Mouse (Mus musculus): Measurements from ENCODE around the gene Muc5b. TPM values are rescaled to one million over a fixed set of nuclear protein-coding genes. Genes with fewer than 3 reads are reported as not detected.

Muc5b gene
- not detected in 2 replicates for polyA plus RNA-seq (2012; ENCODE audit: low replicate concordance)

DNA sequence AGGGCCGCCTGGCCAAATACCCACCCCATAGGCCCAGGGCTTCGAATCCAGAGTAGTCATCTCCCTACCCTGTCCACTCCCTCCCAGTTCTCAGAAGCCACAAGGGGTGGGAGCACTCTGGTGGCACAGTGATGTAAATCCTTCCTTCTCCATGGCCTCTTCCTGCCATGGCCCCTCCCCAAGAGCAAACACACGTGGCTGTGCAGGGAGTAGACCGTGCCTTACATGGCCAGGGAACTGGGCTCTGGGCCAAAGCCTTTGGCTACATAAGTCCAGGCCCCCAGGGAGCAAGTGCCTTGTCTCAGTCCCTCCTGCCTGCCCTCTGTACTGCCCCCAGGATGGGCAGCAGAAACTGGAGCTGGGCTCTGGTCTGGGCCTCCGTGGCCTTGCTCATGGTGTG, at the start of gene Muc5b:
Gene Muc5b (plus strand): TSS at position 292 of the 400 bp plus-strand sequence.

DNA sequence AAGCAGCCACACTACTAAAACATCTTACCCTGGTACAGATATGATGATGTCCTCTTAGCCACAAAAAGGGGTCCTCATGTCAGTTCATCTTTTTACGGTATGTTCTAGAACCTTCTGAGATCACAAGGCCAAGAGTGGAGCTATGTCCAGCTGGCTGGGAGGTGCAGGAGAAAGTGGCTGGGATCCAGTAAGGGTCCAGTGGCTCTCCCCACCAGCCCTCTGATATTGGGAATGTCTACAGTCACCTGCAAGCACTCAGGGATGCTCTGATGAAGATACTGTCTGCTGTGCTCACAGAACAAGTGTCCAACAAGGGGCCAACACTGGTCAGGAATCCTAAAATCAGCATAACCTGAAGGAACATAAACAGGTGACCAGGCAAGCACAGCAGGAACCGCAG, 79.5 kb downstream of the Muc5b start, which contains the start of gene Tollip:
Gene Tollip (minus strand): TSS at position 101 of the 400 bp plus-strand sequence.

Other genes with a start within 250 kb of the Muc5b start
- gene Muc6, start 183.8 kb upstream of the Muc5b start, polyA plus RNA-seq (2012; ENCODE audit: low replicate concordance): 0.01 TPM in 2 replicates
- gene Muc2, start 148.7 kb upstream of the Muc5b start, polyA plus RNA-seq (2012; ENCODE audit: low replicate concordance): 0.03 and 0.10 TPM in 2 replicates
- 0.02 TPM in 1 of 2 replicates, not detected in the other for gene Muc5ac, start 50.1 kb upstream of the Muc5b start, polyA plus RNA-seq (2012; ENCODE audit: low replicate concordance)
- 46.2 and 87.7 TPM in 2 replicates for gene Tollip, start 79.4 kb downstream of the Muc5b start, polyA plus RNA-seq (2012; ENCODE audit: low replicate concordance)
- gene Brsk2, start 110.7 kb downstream of the Muc5b start, polyA plus RNA-seq (2012; ENCODE audit: low replicate concordance): 0.05 and 0.15 TPM in 2 replicates
- gene Mob2, start 222.0 kb downstream of the Muc5b start, polyA plus RNA-seq (2012; ENCODE audit: low replicate concordance): 11.6 and 41.1 TPM in 2 replicates